In the genomic region with DNA sequence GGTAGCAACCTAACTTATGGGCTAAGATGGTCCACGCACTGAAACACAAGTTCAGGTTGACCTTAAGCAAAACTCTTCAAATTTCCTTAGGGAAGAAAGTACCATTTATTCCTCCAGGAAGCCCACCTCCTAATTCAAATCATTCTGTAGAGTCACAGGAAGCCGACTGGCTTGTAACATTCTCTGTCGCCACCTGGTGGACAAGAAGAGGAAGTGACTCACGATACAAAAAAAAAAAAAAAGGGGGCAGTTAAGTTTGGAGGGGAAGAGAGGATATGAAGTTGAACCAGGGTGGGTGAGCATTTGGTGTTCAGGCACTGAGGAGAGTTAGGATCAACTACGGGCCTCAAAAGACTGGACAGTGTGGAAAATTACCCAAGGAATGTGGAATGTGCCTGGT, we compare ENCODE assay signal across 9 mouse cellular contexts. TPM values are rescaled to one million over a fixed set of nuclear protein-coding genes. Genes with fewer than 3 reads are reported as not detected.
DNase-seq lines count a peak whose midpoint lies in the region; ATAC-seq lines count a peak whose summit lies in the region.
"Had no signal": no experiment of that assay in that cellular context is flagged by ENCODE, and none has a peak within 500 bp of the region (broad histone marks: within the 10 kb centered on the region; RNA-seq: fewer than 3 reads in every experiment).

No protein-coding gene starts in this region.

- no peak overlapping the region for H3K27ac ChIP-seq in limb, embryonic 11.5 days (replicated peaks; ENCODE audit: low read depth, low read length)
- H3K27ac ChIP-seq: liver, embryonic 15.5 days had no signal

- ATAC-seq in limb, embryonic 11.5 days (ENCODE audit: insufficient number of reproducible peaks, low FRiP score, low TSS enrichment, low read depth) = no peak
- ATAC-seq in frontal cortex, adult (ENCODE audit: low TSS enrichment) = no peak

- no peaks in the 10 kb centered on the region for H3K4me1 ChIP-seq in limb, embryonic 11.5 days (ENCODE audit: control insufficient read depth, insufficient read depth, low read length)
- H3K4me1 ChIP-seq: liver, embryonic 15.5 days had no signal

- no peak overlapping the region for H3K9ac ChIP-seq in limb, embryonic 11.5 days (ENCODE audit: low read length)
- H3K9ac ChIP-seq: liver, embryonic 15.5 days had no signal

- peak; percentile 9 for DNase-seq in adrenal gland, postnatal 10 days
- DNase-seq in adrenal gland, postnatal 25 days = no peak
- DNase-seq in kidney, postnatal 10 days = peak; percentile 10
- no peak for DNase-seq in kidney, adult 9 months
- DNase-seq in NIH3T3 (ENCODE audit: low read depth) = peak; percentile 60
- DNase-seq in limb, embryonic 11.5 days (ENCODE audit: low spot score) = peak; percentile 20
- no peak for DNase-seq in ovary, postnatal 10 days (ENCODE audit: low spot score)

- H3K4me3 ChIP-seq in limb, embryonic 11.5 days (ENCODE audit: low read depth, low read length) = no peak overlapping the region
- H3K4me3 ChIP-seq: liver, embryonic 15.5 days had no signal

- no peaks in the 10 kb centered on the region for H3K36me3 ChIP-seq in limb, embryonic 11.5 days (ENCODE audit: control insufficient read depth, insufficient read depth, low read length)
- H3K36me3 ChIP-seq: liver, embryonic 15.5 days had no signal

- H3K4me2 ChIP-seq in limb, embryonic 11.5 days (ENCODE audit: low read depth, severe bottlenecking) = no peak overlapping the region
- H3K4me2 ChIP-seq: liver, embryonic 15.5 days had no signal

- H3K9me3 ChIP-seq in limb, embryonic 11.5 days (ENCODE audit: control insufficient read depth, low read length) = no peaks in the 10 kb centered on the region
- H3K9me3 ChIP-seq: liver, embryonic 15.5 days had no signal

- whole genome bisulfite sequencing in limb, embryonic 11.5 days = 15% methylated on average over 5 of the region's 5 CpGs

- H3K27me3 ChIP-seq in limb, embryonic 11.5 days (ENCODE audit: control insufficient read depth, insufficient read depth, low read length) = no peaks in the 10 kb centered on the region
- H3K27me3 ChIP-seq: liver, embryonic 15.5 days had no signal

RNA-seq across cellular contexts. Expression of gene Enox2, which starts 18.6 kb away (rescaled TPM):
- total RNA-seq in adrenal gland, postnatal 10 days (2021) = 10 to 100 TPM; 15.1 to 20.3 TPM
- 15.8 and 24.3 TPM in 2 replicates for total RNA-seq in adrenal gland, postnatal 25 days (2021)
- 5.3 and 5.8 TPM in 2 replicates for polyA plus RNA-seq in limb, embryonic 11.5 days (2014; fragmentation: Nextera tagmentation; extraction: Ambion mirVana)

Comparison
In these comparisons a context has a peak if more than half of its experiments do, and no peak if none do; other contexts are left out.
1. DNase-seq: peak in adrenal gland, postnatal 10 days (single experiment), kidney, postnatal 10 days (single experiment), NIH3T3 (single experiment) and limb, embryonic 11.5 days (single experiment); none in adrenal gland, postnatal 25 days (single experiment), kidney, adult 9 months (single experiment) and ovary, postnatal 10 days (single experiment).